Mouse (Mus musculus) layer of hippocampus, adult 9-10 months (tissue): ENCODE data around the gene Ugt1a1.

Source experiments
- DNase-seq: peaks from one replicate; pipeline ENCODE4 v3.0.0; 2022; ENCODE audit warnings: low spot score

Ugt1a1 gene

DNA sequence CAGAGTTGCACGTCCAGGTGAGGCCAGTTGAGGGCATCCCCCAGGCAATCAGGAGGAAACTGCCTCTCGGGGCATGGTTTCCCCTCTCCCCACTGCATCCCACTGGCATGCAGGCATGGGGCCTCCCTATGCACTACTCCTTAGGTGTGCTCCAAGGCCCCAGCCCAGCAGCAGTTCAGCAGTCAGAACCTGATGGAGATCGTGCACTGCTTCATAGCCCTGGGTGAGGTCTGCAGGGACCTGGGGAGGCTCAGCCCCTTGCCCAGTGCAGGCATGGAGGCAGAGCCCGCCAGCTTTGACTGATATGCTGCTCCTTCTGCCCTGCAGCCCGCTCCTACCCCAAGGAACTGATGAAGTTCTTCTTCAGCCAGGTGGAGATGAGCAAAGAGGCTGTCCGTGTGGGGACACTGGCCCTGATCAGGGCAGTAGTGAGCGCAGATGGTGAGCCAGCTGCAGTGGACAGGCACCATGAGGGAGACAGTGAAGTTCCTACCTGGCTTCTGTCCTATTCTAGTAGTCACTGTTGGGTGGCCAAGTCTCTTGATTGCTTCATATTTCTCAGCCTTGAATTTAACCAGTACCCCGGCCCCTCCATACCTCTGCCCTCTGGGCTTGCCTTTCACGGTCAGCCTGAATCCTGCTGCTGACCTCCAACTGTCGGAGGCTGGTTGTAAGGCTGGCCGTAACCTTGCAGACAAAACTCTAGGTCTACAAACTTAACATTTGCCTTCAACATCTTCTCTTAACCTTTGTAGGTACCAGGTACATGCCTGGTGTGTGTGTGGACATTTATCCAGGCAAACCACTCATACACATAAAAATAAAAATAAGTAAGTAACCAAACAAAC lies 23.5 kb downstream of the Ugt1a1 start:
- no peak for DNase-seq

GRCm38 (mm10) chr1:88235894-88236415 lies 24.2 kb downstream of the Ugt1a1 start:
- DNase-seq: no peak

- DNase-seq: no peak
Observed at GRCm38 (mm10) chr1:88237311-88237710, 25.6 kb downstream of the Ugt1a1 start.

DNA sequence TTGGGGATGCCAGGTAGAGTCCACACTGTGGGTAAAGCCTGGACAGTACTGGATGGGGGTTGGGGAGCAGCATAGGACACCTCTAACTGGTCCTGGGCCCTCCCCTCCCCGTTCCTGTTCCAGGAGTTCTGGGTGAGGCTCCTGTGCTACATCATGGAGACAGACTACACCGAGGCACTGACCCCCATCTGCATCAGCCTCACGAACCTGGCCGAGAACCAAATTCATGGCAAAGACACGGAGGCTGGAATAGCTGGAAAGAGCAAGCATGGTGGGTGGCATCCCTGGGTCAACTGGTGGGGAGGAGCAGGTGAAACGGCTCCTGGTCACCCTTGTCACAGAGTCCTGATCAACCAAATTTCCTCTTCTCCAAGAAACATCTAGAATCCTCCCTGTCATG lies 27.0 kb downstream of the Ugt1a1 start:
- DNase-seq: no peak

- DNase-seq: no peak
Observed at GRCm38 (mm10) chr1:88240072-88240471, 28.3 kb downstream of the Ugt1a1 start.

GRCm38 (mm10) chr1:88240579-88240978 lies 28.8 kb downstream of the Ugt1a1 start:
- DNase-seq: no peak

DNA sequence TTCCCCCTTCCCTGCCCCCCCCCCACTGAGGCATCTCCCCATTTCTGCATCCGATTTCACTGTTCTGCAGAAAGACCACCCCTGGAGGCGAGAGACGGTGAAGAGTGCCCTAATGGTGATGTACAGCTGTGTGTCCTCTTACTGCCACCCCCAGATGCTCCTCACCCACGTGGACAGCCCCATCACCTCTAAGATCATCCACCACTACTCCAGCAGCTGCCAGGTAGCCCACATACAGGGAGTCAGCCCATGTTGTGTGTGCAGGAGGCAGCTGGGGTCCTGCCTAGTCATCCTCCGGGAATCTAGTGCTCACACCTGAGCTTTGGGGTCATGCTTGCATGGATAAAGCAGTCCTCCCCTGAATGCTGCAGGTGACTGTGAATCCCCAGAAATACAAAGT lies 32.1 kb downstream of the Ugt1a1 start:
- no peak for DNase-seq

DNA sequence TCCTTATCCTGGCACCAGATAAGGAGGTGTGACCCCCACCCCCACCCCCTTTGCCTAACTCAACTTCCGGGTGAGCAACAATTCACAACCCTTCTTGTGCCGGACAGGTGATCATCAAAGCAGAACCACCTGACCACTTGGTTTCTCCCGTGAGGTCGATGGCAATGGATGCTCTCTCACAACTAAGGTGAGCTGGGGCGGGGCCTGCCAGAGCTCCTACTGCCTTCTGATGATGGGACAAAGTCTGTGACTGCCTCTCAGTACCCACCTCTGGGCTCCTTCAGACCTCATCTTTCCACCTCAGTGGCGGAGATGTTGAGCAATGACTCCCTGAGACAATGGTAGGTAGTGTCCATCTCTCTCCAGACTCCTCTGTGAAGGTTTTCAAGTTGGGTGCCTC lies 34.1 kb downstream of the Ugt1a1 start:
- DNase-seq: no peak

DNA sequence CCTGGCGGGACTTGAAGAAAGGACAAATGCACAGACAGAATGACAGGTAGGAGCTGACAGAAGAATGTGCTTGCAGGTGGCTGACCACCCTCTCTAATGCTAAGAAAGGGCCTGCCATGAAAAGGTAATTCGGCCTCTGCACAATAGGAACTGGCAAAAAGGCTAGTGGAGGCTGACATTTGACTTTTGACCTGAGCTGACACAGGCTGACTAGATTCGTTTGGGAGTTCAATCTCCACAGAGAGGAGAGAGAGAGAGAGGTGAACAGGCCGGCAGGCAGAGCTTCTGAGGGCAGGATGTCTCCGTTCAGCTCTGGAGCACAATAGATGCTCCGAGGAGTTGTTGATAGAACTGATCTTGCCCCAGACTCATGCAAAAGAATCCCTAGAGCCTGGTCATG lies 34.6 kb downstream of the Ugt1a1 start:
- DNase-seq: no peak

GRCm38 (mm10) chr1:88247660-88248059 lies 35.9 kb downstream of the Ugt1a1 start:
- DNase-seq: no peak

GRCm38 (mm10) chr1:88248658-88249057 lies 36.9 kb downstream of the Ugt1a1 start:
- no peak for DNase-seq

- no peak for DNase-seq
Observed at GRCm38 (mm10) chr1:88249596-88249995, 37.8 kb downstream of the Ugt1a1 start.

DNA sequence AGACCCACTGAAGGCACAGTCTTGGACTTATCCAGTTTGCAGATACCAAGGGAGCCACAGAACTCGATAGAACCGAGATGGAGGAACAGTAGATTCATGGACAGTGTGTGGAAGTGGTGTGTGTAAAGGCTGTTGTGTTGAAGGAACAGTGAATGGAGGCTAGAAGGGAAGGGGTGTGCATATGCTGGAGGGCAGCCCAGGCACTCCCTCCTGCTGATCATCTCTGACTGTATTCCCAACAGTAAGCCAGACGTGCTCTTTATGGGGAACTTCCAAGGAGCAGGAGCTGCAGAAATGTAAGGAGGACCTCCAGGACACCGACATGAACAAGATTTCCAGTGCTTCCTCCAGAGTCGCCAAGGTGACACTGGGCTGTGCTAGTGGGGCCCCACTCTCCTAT lies 38.3 kb downstream of the Ugt1a1 start:
- no peak for DNase-seq

- DNase-seq: no peak
Observed at GRCm38 (mm10) chr1:88253106-88253505, 41.3 kb downstream of the Ugt1a1 start.

DNA sequence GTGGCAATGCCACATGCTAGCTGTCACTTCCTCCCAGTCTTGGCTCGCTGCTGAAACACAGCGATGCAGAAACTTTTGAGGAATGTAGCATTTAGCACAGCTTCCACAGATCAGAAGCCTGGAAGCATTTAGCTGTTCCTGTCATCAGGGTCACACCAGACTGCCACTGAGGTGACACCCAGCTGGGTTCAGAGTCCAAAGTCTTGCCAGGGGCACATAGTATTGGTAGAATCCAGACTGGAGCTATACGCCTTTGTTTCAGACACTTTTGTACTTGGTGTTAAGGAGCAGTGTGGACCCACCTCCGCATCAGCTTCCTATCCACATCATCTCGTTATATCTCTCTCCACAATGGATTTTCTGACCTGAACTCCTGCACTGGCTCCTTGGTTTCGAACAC lies 41.8 kb downstream of the Ugt1a1 start:
- DNase-seq: no peak

DNA sequence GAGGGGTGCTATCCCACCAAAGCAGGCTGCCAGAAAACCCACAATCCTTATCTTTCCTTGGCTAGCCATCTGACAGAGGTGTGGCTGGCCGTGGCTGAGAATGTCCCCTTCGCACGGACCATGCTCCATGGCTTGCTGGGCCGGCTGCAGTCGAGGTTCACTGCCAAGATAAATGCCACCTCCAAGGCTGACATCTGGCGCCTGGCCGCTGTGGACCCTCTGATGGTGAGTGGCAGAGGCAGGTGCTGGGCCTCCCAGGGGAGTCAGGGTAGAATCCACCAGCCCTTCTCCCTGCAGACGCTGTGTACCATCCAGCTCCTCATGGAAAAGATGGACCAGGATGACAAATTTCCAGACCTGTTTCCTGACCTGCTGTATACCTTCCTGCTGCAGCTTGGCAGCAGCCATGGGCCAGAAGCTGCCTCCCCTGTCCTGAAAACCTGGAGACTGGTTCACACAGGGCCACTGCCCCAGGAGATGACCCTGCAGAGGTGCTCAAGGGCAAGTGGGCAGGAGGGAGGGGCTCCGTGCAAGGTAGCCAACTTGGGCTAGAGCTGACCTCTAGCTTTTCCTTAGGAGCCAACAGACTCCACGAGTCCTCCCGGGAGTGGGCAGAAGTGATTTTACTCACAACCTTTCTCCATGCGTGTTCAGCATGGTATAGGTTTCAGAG lies 43.2 kb downstream of the Ugt1a1 start:
- DNase-seq: no peak

DNA sequence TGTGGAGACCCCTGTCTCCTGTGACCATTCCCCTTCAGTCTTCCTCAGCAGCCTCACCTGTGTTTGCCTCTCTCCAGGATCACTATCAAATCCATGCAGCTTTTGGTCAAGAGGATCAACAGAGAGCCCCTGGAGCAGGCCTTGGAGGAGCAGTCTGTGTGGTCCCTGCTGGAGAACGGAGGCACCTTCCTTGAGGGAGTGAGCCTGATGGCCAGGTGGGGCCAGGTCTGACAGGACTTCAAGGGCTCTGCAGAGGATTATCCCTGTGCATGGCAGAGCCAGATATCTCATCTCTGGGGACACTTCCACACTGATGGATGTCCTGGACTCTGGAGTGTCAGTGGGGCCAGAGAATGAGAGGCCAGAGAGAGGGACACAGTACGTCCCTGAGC lies 43.7 kb downstream of the Ugt1a1 start:
- DNase-seq: no peak

GRCm38 (mm10) chr1:88255989-88256754 lies 44.4 kb downstream of the Ugt1a1 start:
- no peak for DNase-seq

DNA sequence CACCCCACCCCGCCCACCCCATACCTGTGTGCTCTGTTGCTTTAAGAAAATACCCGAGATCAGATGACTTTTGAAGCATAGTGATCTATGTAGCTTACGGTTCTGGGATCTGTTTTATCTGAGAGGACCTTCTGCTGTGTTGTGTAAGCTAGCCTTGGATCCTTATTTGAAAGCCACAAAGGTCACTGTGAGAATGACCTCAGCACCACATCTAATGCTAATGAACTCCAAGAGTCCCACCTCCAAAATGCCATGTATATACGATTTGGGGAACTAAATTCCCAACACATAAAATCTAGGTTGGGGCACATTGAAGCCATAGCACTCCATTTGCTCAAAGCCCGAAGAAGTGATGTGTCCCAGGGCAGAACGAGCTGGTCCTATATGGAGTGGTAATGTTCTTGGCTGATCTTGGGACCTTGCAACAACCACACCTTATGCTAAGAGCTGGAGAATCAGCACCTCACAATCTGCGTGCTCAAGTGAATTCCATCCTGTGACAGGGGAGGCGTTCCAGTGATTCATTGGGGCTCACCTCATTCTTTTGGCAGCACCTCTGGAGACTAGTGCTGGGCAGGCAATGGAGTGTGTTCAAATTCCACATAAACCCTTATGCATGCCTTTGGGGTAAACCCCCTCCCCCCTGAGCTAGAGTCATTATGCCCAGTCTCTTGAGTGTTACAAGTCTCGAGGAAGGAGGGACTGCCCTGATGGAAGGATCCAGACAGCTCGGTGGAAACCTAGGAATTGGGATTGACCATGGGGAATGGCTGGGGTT lies 45.3 kb downstream of the Ugt1a1 start:
- no peak for DNase-seq

DNA sequence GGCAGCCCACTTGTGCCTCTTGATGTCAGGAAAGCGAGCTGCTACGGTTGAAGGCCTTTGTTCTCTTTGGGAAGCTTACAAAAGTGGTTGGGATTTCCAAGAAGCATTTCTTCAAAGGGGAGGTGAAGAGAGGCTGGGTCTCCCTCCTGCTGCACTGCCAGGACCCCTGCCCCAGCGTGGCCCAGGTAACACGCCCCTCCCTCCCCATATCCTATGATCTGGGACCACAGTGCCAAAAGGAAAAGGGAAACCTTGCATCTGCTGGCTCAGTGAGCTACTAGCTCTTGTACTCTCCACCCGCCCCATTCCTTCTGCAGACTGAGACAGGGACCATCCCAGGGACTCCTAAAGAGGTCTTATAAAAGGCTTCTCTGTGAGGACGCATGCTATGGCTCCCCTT lies 45.9 kb downstream of the Ugt1a1 start:
- DNase-seq: no peak

GRCm38 (mm10) chr1:88258361-88258760 lies 46.6 kb downstream of the Ugt1a1 start:
- DNase-seq: no peak
